Mouse (Mus musculus): Measurements from ENCODE around the gene Prps1.
A peak's percentile ranks its signal among the peaks of the same experiment; 100 is the strongest.
"Not testable (repeated sequence)": the region's sequence is repeated elsewhere in the genome, so short reads cannot be mapped to it uniquely, and the experiment has no call there.

Prps1 gene

DNA sequence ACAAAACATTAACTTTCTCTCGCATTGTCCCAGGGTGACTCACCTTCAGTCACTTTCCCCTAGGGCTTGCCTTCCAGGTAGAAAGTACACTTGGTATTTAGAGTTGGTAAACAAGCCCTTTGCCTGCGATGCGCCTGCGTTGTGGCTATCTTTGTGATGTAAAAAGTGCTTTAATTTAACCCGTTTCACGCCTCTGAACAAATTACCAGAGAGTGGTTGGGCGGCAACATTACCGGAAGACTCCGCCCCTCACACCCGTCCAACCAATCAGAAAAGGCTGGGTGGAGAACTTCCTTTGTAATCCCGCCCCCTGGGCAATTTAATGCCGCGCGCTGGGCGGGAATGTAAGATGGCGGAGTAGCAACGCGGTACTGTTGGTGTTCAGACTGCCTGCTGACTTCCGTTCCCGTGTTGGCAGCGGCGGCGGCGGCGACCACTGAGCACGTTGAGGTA is at the start of gene Prps1:
Prps1 (plus strand) TSS at position 335 of the 453 bp plus-strand sequence.
- peak; percentile 85 for DNase-seq

DNA sequence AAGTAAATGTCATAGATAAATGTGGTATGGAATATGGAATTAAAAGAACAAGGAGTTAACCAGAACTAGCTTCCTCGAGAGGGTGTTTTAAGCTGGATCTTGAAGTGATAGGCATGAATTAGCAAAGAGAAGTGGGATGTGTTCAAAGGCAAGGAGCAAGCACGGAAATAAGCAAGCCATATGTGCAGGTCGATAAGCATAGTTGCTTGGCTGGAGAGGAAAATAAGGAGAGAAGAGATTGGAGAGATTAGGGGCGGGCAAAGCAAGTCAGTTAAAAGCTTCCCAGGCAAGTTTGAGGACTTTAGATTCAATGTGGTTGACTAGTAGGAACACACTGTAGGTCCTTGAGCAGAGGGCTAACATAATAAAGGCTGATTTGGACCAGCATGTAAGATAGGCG is 48.8 kb upstream of the Prps1 start:
- DNase-seq, result no peak

- DNase-seq, result no peak
Observed at GRCm38 (mm10) chrX:140418467-140418866, 37.9 kb upstream of the Prps1 start.

GRCm38 (mm10) chrX:140427124-140427523 is 29.3 kb upstream of the Prps1 start:
- DNase-seq, result no peak

DNA sequence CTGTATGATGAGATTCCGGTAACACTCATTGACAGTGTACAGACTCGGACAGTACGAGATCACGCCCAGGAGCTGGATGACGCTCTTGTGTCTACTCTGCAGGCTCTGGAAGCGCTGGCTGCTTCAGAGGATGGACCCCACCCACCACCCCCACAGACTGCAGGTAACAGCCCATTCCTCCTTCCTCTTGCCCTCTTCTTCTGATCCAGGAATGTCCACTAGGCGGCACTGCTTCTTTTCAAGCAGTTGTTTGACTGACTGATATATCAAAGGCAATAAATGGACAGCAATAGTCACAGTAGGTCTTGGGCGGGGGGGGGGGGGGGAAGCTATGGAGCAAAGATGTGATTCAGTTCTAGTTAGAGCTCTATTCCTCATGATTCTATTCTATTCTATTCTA is 28.2 kb upstream of the Prps1 start:
- no peak for DNase-seq

GRCm38 (mm10) chrX:140429985-140430384 is 26.4 kb upstream of the Prps1 start:
- DNase-seq, result no peak

- peak; percentile 53 for DNase-seq
Observed at GRCm38 (mm10) chrX:140430506-140430905, 25.9 kb upstream of the Prps1 start.

- DNase-seq, result no peak
Observed at GRCm38 (mm10) chrX:140431981-140432380, 24.4 kb upstream of the Prps1 start.

DNA sequence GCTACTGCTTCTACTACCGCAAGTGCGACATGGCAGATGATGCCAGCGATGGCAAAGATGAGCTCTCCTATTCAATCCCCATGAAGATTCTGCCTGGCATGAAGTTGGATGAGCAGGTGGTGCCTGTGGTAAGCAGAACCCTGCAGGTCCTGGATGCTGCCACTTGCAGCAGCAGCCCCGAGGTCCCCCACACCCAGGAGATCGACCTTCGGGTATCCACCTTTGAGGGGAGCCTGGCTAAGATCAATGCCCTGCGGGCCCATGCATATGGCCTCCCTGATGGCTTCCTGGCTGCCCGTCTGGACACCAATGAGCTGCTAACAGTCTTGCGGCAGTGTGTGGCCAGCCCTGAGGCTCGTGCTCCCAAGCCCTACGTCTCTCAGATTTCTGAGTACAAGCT is 23.6 kb upstream of the Prps1 start:
- DNase-seq, result no peak

DNA sequence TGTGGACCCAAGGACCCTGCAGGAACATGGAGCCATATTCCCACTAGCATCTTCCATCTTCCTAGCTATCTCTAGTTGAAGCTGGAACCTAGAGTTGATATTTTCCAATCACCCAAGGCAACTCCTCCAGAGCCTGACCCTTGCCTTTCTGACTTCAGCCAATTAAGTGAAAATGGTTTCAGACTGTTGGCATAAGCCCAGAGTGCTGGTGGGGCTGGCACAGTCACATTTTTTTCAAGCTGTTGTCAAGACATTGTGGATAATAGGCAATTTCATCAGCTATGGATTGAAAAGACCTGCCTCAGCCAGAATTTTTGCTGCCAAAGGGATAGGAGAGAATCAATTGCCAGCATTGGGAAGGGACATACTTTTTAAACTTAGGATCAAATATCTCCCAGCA is 18.5 kb upstream of the Prps1 start:
- no peak for DNase-seq

GRCm38 (mm10) chrX:140445551-140445950 is 10.9 kb upstream of the Prps1 start:
- DNase-seq, result no peak

- DNase-seq, result no peak
Observed at GRCm38 (mm10) chrX:140450071-140450470, 6.3 kb upstream of the Prps1 start.

DNA sequence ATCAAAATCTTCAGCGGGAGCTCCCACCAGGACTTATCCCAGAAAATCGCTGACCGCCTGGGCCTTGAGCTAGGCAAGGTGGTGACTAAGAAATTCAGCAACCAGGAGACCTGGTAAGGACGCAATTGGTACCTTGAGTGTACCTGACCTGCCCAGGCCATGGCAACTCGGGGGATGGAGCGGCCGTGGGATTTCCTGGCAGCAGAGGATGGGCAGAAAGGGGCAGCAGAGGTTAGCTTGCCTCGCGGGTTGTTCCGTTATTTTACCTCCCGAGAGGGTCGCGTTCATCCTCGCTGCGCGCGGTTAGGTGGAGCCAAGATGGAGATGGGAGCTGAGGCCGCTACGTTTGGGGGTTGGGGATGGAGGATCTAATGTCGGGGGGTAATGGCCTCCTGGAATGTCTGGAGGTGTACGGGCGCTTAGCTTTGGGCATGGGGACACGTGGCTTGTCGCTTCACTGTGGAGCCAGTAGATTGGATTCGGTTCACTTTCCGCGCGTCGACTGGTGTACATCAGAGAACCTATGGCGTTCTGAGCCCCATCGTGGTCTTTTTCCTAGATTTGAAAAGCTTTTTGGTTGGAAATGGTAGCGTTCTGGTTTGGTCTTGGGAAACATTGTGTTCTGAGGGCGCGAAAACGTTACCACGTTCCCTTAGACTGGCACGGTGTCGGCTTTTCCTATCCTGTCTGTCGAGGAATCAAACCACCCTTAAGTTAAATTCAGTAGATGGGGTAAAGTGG is 508 bp downstream of the Prps1 start:
- peak; percentile 21 for DNase-seq

GRCm38 (mm10) chrX:140457502-140457901 is 1.1 kb downstream of the Prps1 start:
- peak; percentile 9 for DNase-seq

DNA sequence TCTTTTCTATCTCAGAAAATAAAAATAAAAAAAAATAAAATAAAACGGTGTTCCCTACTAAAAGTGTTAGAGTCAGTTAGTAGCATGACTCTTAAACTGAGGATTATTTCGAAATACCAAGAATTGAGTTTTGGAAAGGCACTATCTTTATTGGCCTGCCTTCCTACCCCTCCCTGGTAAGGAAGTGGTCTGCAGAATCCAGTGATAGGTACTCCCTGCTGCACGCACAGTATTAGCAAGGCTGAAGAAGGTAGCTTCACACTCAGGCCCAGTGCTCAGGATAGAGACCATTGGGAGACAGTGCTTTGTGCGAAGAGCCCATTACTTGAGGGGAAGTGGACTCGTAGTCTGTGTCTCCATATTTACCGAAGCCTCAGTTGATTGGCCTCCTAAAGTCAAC is 21.8 kb downstream of the Prps1 start:
- no peak for DNase-seq

- DNase-seq, result peak; percentile 29
Observed at GRCm38 (mm10) chrX:140479171-140479570, 22.8 kb downstream of the Prps1 start.

GRCm38 (mm10) chrX:140489174-140489573 is 32.8 kb downstream of the Prps1 start:
- no peak for DNase-seq

GRCm38 (mm10) chrX:140490203-140490602 is 33.8 kb downstream of the Prps1 start:
- no peak for DNase-seq

DNA sequence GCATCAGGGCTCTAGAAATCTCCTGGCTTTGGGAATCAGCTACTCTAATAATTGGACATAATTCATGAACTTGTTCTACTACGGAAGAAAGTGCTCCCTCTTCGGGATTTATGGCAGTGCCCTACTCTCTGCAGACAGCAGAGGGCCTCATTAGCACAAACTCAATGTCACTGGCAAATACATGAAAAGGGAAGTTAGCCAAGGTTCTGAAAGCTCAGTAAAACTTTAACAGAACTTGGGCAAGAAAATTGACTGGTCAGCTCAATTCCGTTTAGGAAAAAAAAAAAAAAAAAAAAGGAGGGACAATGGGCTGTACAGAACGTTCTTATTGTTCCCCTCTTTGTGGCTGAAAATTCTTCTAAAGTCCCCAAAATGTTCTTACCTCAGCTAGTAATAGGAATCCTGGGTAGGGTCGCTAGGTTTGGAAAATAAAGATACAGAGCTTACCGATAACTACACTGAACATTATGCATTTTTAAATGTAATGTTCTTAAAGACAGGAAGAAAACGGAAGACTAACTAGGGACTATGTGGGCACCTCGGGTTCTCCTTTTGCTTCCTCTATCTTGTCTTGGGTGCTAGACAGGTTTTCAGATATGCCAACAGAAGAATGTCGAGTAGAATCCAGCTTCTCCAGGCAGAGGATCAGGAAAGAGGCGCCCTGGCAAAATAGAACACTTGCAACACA is 35.6 kb downstream of the Prps1 start:
- DNase-seq, result peak; percentile 42

GRCm38 (mm10) chrX:140493527-140494029 is 37.2 kb downstream of the Prps1 start:
- no peak for DNase-seq

DNA sequence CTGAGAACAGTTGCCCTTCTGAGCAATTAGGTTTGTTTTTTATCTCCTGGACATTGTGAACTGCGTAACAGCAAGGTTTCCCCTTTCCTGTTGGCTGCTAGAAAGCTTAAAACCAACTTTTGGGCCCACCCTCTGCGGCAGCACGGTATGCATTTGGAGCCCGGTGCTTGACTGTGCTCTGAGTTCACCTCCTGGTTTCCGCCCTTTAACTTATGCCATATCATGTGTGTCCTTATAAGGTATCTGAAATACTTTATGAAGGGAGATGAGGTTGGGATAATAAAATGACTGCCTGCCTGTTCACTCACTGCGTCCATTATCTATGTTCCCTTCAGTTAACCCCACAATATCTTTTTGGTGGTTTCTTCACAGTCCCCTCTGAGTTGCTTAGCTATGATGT is 37.8 kb downstream of the Prps1 start:
- DNase-seq, result no peak

- not testable (repeated sequence) for DNase-seq
Observed at GRCm38 (mm10) chrX:140498431-140498830, 42.0 kb downstream of the Prps1 start.

DNA sequence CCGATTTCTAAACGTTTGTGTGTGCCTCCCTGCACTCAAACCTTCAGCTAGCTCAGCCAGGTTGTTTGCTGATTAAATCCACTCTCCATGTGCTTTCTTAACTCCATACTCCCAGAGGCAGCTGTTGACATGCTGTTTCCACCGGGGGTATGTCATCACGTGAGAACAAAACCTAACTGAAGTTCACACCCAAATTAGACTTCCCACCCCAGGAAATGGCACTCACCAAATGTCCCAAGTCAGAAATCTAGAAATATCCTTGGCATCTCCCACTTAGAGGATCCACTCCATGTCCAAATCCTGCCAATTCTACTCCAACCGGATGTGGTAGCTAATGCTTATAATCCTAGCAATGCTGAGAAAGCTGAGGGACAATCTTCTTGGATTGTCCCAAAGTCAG is 43.9 kb downstream of the Prps1 start:
- no peak for DNase-seq

All from cerebellum, adult 9-10 months (tissue).